Mouse (Mus musculus) midbrain, postnatal 0 days (tissue): ENCODE results near the gene Tspan14. TPM values are rescaled to one million over a fixed set of nuclear protein-coding genes. Genes with fewer than 3 reads are reported as not detected.

ENCODE experiments used
- ATAC-seq: fragments of 200-750 bp; cut with Nextera tagmentation; 2 replicates; pipeline ENCODE4 v1.8.0; 2017; ENCODE audit warnings: moderate number of reproducible peaks, mild to moderate bottlenecking, moderate TSS enrichment, moderate library complexity; ENCODE audit not compliant: low FRiP score
- DNase-seq: peaks from one replicate; pipeline ENCODE4 v3.0.0-alpha.2; 2015; ENCODE audit warnings: low spot score
- H3K27ac ChIP-seq: fragments of 300-500 bp; sonication (generic); 2 replicates; pipeline ENCODE4 v1.5.1; 2014; ENCODE audit warnings: low read depth, mild to moderate bottlenecking, low read length, mixed read lengths
- H3K27me3 ChIP-seq: fragments of 300-500 bp; sonication (generic); 2 replicates; pipeline ENCODE4 v1.6.1; 2014; ENCODE audit warnings: low read length, control low read depth, mixed read lengths; ENCODE audit not compliant: insufficient read depth
- H3K36me3 ChIP-seq: fragments of 300-500 bp; sonication (generic); 2 replicates; pipeline ENCODE4 v1.6.1; 2014; ENCODE audit warnings: low read length, control low read depth, mixed read lengths; ENCODE audit not compliant: insufficient read depth
- H3K4me1 ChIP-seq: fragments of 300-500 bp; sonication (generic); 2 replicates; pipeline ENCODE4 v1.6.1; 2014; ENCODE audit warnings: mild to moderate bottlenecking, control low read depth, antibody characterized with exemption, low read length, mixed read lengths; ENCODE audit not compliant: insufficient read depth
- H3K4me2 ChIP-seq: fragments of 300-500 bp; sonication (generic); 2 replicates; pipeline ENCODE4 v1.6.1; 2014; ENCODE audit warnings: low read depth, mild to moderate bottlenecking, low read length, mixed read lengths; ENCODE audit not compliant: poor library complexity, severe bottlenecking
- H3K4me3 ChIP-seq: fragments of 300-500 bp; sonication (generic); 2 replicates; pipeline ENCODE4 v1.5.1; 2014; ENCODE audit warnings: low read depth, mild to moderate bottlenecking, low read length, moderate library complexity
- H3K9ac ChIP-seq: fragments of 300-500 bp; sonication (generic); replicated peaks from 2 replicates; pipeline ENCODE4 v1.6.1; 2014; ENCODE audit warnings: mild to moderate bottlenecking, low read length, moderate library complexity, mixed read lengths; ENCODE audit not compliant: poor library complexity, severe bottlenecking
- H3K9me3 ChIP-seq: fragments of 300-500 bp; sonication (generic); 2 replicates; pipeline ENCODE4 v1.6.1; 2016; ENCODE audit warnings: low read length, control low read depth
- CTCF ChIP-seq: IDR thresholded peaks from 2 replicates; pipeline ENCODE4 v1.5.1; 2016; ENCODE audit warnings: antibody characterized with exemption, mild to moderate bottlenecking
- WGBS: fragments of 180-500 bp; shearing (Covaris S2); extraction: QIAGEN DNeasy Blood & Tissue Kit; methylation state at CpG from one replicate; pipeline ENCODE4 v1.1.7; 2014; 5-methylcytosine and 5-hydroxymethylcytosine counted together
- polyA plus RNA-seq: library from polyadenylated mRNA; unstranded; fragments of >200 nt; fragmentation: Nextera tagmentation; extraction: Ambion mirVana; gene quantifications from 2 replicates; pipeline ENCODE4 v1.2.1, GENCODE M21; 2015
- total RNA-seq: library from RNA; depleted of rRNA; stranded (reverse); fragments of >200 nt; gene quantifications from 2 replicates; pipeline ENCODE4 v1.2.3, GENCODE M21; 2014

The Tspan14 gene
- total and polyA plus RNA-seq, 2 experiments from 2014 or later: 28.3 to 31.2 TPM

- Histone ChIP-seq H3K4me2 (no peak overlapping the region), H3K27ac (no peak overlapping the region)
- 85% methylated on average over 5 of the region's 5 CpGs for WGBS
These were observed 13.2 kb downstream of the Tspan14 start for GRCm38 (mm10) chr14:40953381-40953780.

GRCm38 (mm10) chr14:40952715-40953114 is 13.9 kb downstream of the Tspan14 start:
- H3K4me1 ChIP-seq: peaks cover 29% of the 10 kb centered on the region; the same call in 1 of the 2 replicates
- WGBS: 64% methylated on average over 2 of the region's 2 CpGs
- no peak for DNase-seq

More at GRCm38 (mm10) chr14:40953381-40953780, 13.2 kb downstream of the Tspan14 start:
- DNase-seq: no peak
- no peaks in the 10 kb centered on the region for H3K27me3 ChIP-seq
- no peak for ATAC-seq
- H3K36me3 ChIP-seq: no peaks in the 10 kb centered on the region
- no peak for TF ChIP-seq CTCF
- no peak overlapping the region for H3K4me3 ChIP-seq
- H3K9ac ChIP-seq: no peak overlapping the region
- H3K9me3 ChIP-seq: no peaks in the 10 kb centered on the region
- H3K4me1 ChIP-seq: peaks cover 34% of the 10 kb centered on the region; the same call in 1 of the 2 replicates

GRCm38 (mm10) chr14:40952301-40952700 is 14.3 kb downstream of the Tspan14 start:
- no peak overlapping the region for H3K4me2 ChIP-seq
- no peak for DNase-seq
- H3K9me3 ChIP-seq: no peaks in the 10 kb centered on the region
- no peak for ATAC-seq
- no peak for TF ChIP-seq CTCF
- 91% methylated on average over 3 of the region's 3 CpGs for WGBS
- H3K27ac ChIP-seq: no peak overlapping the region
- H3K27me3 ChIP-seq: no peaks in the 10 kb centered on the region
- H3K9ac ChIP-seq: no peak overlapping the region
- no peak overlapping the region for H3K4me3 ChIP-seq
- H3K36me3 ChIP-seq: no peaks in the 10 kb centered on the region
- H3K4me1 ChIP-seq: peaks cover 29% of the 10 kb centered on the region; the same call in 1 of the 2 replicates

More at GRCm38 (mm10) chr14:40952715-40953114, 13.9 kb downstream of the Tspan14 start:
- H3K4me2 ChIP-seq: no peak overlapping the region
- no peak overlapping the region for H3K27ac ChIP-seq
- H3K36me3 ChIP-seq: no peaks in the 10 kb centered on the region
- no peaks in the 10 kb centered on the region for H3K9me3 ChIP-seq
- H3K9ac ChIP-seq: no peak overlapping the region
- H3K4me3 ChIP-seq: no peak overlapping the region
- H3K27me3 ChIP-seq: no peaks in the 10 kb centered on the region
- ATAC-seq: no peak
- no peak for TF ChIP-seq CTCF

GRCm38 (mm10) chr14:40949730-40950614 is 16.6 kb downstream of the Tspan14 start:
- H3K27ac ChIP-seq: no peak overlapping the region
- no peak overlapping the region for H3K4me2 ChIP-seq
- ATAC-seq (no peak), DNase-seq (no peak)
- 73% methylated on average over 7 of the region's 7 CpGs for WGBS
- no peaks in the 10 kb centered on the region for H3K9me3 ChIP-seq
- TF ChIP-seq CTCF: no peak
- no peak overlapping the region for H3K9ac ChIP-seq
- no peak overlapping the region for H3K4me3 ChIP-seq
- H3K27me3 ChIP-seq: no peaks in the 10 kb centered on the region
- H3K36me3 ChIP-seq: no peaks in the 10 kb centered on the region
- peaks cover 11% of the 10 kb centered on the region; the same call in 1 of the 2 replicates for H3K4me1 ChIP-seq

GRCm38 (mm10) chr14:40949047-40949446 is 17.6 kb downstream of the Tspan14 start:
- Histone ChIP-seq H3K4me2 (no peak overlapping the region), H3K27me3 (no peaks in the 10 kb centered on the region), H3K4me1 (0 out of 2 replicates have a peak, but pooled peaks cover 9% of the 10 kb centered on the region), H3K4me3 (no peak overlapping the region), H3K9me3 (no peaks in the 10 kb centered on the region), H3K27ac (no peak overlapping the region), H3K36me3 (no peaks in the 10 kb centered on the region), H3K9ac (no peak overlapping the region)
- DNase-seq: no peak
- 40% methylated on average over 3 of the region's 3 CpGs for WGBS
- ATAC-seq: no peak
- no peak for TF ChIP-seq CTCF

- no peaks in the 10 kb centered on the region for H3K36me3 ChIP-seq
- WGBS: 89% methylated on average over 5 of the region's 5 CpGs
- no peak overlapping the region for H3K27ac ChIP-seq
- no peak for DNase-seq
- no peak for ATAC-seq
- H3K4me3 ChIP-seq: no peak overlapping the region
- H3K4me2 ChIP-seq: no peak overlapping the region
- H3K9ac ChIP-seq: no peak overlapping the region
- 0 out of 2 replicates have a peak, but pooled peaks cover 9% of the 10 kb centered on the region for H3K4me1 ChIP-seq
- no peak for TF ChIP-seq CTCF
- no peaks in the 10 kb centered on the region for H3K9me3 ChIP-seq
- no peaks in the 10 kb centered on the region for H3K27me3 ChIP-seq
These were observed 18.1 kb downstream of the Tspan14 start for GRCm38 (mm10) chr14:40948522-40948921.
